Mouse (Mus musculus) activated CD4-positive, CD25-positive, alpha-beta regulatory T cell (primary cell): Measurements from ENCODE around the gene Gm10518. TPM values are rescaled to one million over a fixed set of nuclear protein-coding genes. Genes with fewer than 3 reads are reported as not detected.

Experiments
- polyA plus RNA-seq, 2 experiments: library from polyadenylated mRNA; unstranded; fragments of 100-300 nt; shearing (Covaris generic); gene quantifications; one replicate each; pipeline ENCODE4 v1.2.1; 2017

Gm10518 gene
- polyA plus RNA-seq: under 1 TPM; 0.14 to 0.36 TPM

DNA sequence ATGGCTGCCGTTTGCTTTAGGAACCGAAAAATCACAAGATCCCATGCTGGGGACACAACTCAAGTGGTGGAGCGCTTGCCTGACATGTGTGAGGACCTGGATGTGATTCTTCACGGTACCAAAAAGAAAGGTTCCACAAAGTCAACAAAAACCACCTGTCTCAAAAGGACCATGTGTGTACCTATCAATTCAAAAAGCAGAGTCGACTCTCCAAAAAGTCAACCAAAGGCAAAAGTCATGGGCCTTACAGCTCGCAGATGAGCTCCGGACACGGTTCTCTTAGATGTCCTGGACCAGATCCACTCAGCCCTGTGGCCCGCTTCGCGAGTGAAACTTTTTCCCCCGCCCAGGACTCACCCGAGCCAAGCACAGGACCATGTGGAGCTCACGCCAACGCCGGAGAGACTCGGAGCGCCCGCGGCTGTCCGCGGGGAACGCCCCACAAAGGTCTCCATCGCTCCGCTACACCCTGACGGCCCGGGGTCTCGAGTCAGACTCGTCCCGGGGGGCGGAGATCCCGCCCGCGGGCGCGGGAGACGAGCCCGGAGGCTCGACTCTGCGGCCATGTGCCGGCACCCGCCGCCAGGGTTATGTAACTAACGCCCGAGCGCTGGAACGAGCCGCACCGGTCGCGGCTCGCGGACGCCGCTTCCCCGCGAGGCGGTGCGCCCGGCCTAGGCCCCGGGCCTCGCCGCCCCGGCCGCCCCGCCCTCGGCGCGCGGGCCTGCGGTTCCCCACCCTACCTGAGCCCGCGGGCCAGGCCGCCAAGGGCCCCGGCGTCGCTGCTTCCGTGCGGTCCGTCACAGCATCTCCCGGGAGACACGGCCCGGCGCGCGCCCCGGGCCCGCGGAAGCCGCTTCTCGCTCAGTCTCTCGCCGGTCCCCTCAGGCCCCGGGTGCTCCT lies at the start of gene Gm10518:
Gene Gm10518 (plus strand): TSS at position 767 of the 903 bp plus-strand sequence.

DNA sequence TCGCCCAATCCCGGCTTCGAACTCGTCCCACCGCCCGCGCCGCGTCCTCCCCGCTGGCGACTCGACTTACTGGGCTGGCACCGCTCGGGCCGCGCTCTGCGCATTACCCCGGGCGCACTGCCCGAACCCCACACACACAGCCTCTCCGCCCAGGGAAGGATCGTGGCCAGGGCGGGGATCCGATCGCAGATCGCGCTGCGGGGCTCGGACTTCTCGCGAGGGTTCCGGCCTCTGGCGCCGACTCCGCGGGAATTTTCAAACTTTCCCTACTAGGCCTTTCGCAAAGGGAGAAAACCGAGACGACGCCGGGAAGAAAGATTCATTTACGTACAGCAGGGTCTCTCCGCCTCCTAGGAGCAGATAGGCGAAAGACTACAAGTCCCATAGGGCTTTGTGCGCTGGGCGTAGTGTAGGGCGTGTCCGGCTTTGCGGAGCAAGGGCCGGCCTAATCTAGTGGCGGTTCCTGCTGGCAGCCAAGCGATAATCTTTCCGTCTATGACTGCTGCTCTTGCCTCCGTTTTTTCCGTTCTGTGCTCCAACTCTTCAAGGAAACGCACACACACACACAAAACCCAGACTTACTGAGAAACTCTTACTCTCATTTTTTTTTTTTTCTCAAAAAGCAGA lies 450 bp downstream of the Gm10518 start, which contains the start of gene Ahctf1:
Gene Ahctf1 (minus strand): TSS at position 168 of the 627 bp plus-strand sequence.

Other genes with a start within 250 kb of the Gm10518 start
- gene Sccpdh, start 135.2 kb upstream of the Gm10518 start, polyA plus RNA-seq: 1 to 10 TPM; 6.0 to 7.3 TPM
- gene Kif28, start 58.1 kb upstream of the Gm10518 start, polyA plus RNA-seq: under 1 TPM in 1 of 2 experiments, not detected in 1; 0.26 TPM
- gene Ahctf1, start 304 bp downstream of the Gm10518 start, polyA plus RNA-seq: 10 to 100 TPM; 25.7 to 28.5 TPM
- gene Cdc42bpa, start 157.1 kb downstream of the Gm10518 start, polyA plus RNA-seq: under 1 TPM; 0.32 to 0.88 TPM